Mouse (Mus musculus) myocyte (in vitro differentiated cells): Measurements from ENCODE around the gene Cpsf4l. TPM values are rescaled to one million over a fixed set of nuclear protein-coding genes. Genes with fewer than 3 reads are reported as not detected.

Experiments
- H3K27me3 ChIP-seq: one replicate; pipeline ENCODE4 v1.6.1; 2011; ENCODE audit not compliant: control insufficient read depth, insufficient read depth, insufficient read length
- H3K36me3 ChIP-seq: one replicate; pipeline ENCODE4 v1.6.1; 2011; ENCODE audit not compliant: control insufficient read depth, insufficient read depth
- H3K4me2 ChIP-seq: one replicate; pipeline ENCODE4 v1.6.1; 2011; ENCODE audit warnings: low read depth, control low read depth
- H3K4me3 ChIP-seq: one replicate; pipeline ENCODE4 v1.5.1; 2011; ENCODE audit warnings: mild to moderate bottlenecking, control low read depth, moderate library complexity
- H3K79me2 ChIP-seq: one replicate; pipeline ENCODE4 v1.6.1; 2011; ENCODE audit not compliant: control insufficient read depth, insufficient read depth
- H3ac ChIP-seq: one replicate; pipeline ENCODE4 v1.6.1; 2011; ENCODE audit not compliant: control insufficient read depth, insufficient read length
- CEBPB ChIP-seq: IDR thresholded peaks from 2 replicates; pipeline ENCODE4 v1.6.1; 2011; ENCODE audit warnings: mild to moderate bottlenecking, moderate library complexity; ENCODE audit not compliant: poor library complexity, insufficient read depth, severe bottlenecking
- E2F4 ChIP-seq: IDR thresholded peaks from one replicate; pipeline ENCODE4 v1.6.1; 2011; ENCODE audit warnings: mild to moderate bottlenecking, control low read depth, moderate library complexity; ENCODE audit not compliant: insufficient read depth
- MAX ChIP-seq: IDR thresholded peaks from one replicate; pipeline ENCODE4 v1.6.1; 2011; ENCODE audit warnings: low read depth, mild to moderate bottlenecking, control low read depth
- MYOD1 ChIP-seq, 3 experiments: IDR thresholded peaks; one replicate each; pipeline ENCODE4 v1.6.1; 2011; ENCODE audit warnings: control low read depth in 2 of 3, low read depth in 2 of 3, mild to moderate bottlenecking in 2 of 3, moderate library complexity in 1 of 3; ENCODE audit not compliant: insufficient read length in 2 of 3, control insufficient read depth in 1 of 3
- MYOG ChIP-seq, 3 experiments: IDR thresholded peaks; one replicate each; pipeline ENCODE4 v1.6.1; 2011; ENCODE audit warnings: control low read depth in 2 of 3, low read depth in 2 of 3, mild to moderate bottlenecking in 2 of 3; ENCODE audit not compliant: insufficient read length in 2 of 3, control insufficient read depth in 1 of 3, insufficient read depth in 1 of 3
- POLR2A ChIP-seq: IDR thresholded peaks from one replicate; pipeline ENCODE4 v1.6.1; 2011; ENCODE audit warnings: low read depth, mild to moderate bottlenecking, control low read depth, moderate library complexity; ENCODE audit not compliant: insufficient read length
- POLR2AphosphoS2 ChIP-seq: IDR thresholded peaks from one replicate; pipeline ENCODE4 v1.6.1; 2011; ENCODE audit warnings: low read depth, control low read depth; ENCODE audit not compliant: insufficient read length
- REST ChIP-seq: IDR thresholded peaks from one replicate; pipeline ENCODE4 v1.6.1; 2011; ENCODE audit warnings: mild to moderate bottlenecking, control low read depth, moderate library complexity; ENCODE audit not compliant: insufficient read depth, insufficient read length
- SRF ChIP-seq: IDR thresholded peaks from one replicate; pipeline ENCODE4 v1.6.1; 2011; ENCODE audit warnings: low read depth; ENCODE audit not compliant: control insufficient read depth, insufficient read length
- TCF12 ChIP-seq: IDR thresholded peaks from one replicate; pipeline ENCODE4 v1.6.1; 2011; ENCODE audit warnings: mild to moderate bottlenecking, control low read depth; ENCODE audit not compliant: poor library complexity, insufficient read depth, severe bottlenecking
- TCF3 ChIP-seq: IDR thresholded peaks from one replicate; pipeline ENCODE4 v1.6.1; 2011; ENCODE audit warnings: low read depth, control low read depth; ENCODE audit not compliant: insufficient read length
- USF1 ChIP-seq: IDR thresholded peaks from one replicate; pipeline ENCODE4 v1.6.1; 2011; ENCODE audit warnings: low read depth, mild to moderate bottlenecking, control low read depth, moderate library complexity
- polyA plus RNA-seq: library from polyadenylated mRNA; unstranded; fragments of >200 nt; fragmentation: generic; extraction: Trizol; gene quantifications from one replicate; pipeline ENCODE4 v1.2.1, GENCODE M21; 2012; ENCODE audit warnings: missing spikeins

Cpsf4l gene
- polyA plus RNA-seq, 1 experiment = 0.06 TPM

DNA sequence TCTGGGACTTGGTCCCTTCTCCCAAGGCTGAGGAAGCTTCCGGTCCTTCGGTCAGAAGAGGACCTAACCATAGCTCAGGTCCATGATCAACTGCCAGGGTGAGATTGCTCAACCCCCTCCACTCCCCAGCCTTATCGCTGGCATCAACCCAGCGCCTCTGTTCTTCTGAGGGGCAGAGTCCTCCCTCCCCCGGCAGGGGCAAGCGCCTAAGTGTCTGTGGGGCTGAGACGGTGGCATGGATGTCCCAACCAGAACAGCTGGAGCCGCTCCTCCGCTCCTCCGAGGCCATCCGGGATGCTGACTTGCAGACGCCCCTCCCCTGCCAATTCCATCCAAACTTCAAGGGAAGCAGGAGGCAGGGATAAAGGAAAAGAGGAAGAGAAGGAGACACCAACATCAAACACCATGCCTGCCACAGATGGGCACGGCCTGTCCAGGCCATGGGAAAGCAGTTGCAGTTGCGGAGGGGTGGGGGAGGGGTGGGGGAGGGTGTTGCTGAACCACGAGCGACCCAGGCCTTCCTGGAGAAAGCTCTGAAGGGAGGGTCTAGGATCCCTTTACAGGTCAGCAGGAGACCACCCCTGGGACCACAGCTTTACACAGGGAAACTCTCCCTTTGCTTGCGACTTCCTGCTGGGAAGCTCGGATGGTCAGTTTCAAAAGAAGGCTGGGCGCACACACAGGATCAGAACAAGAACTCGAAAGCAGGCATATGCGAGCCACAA, 39.1 kb upstream of the Cpsf4l start:
- peaks cover 23% of the 10 kb centered on the region for H3K79me2 ChIP-seq
- no peak overlapping the region for H3K4me2 ChIP-seq
- H3ac ChIP-seq = no peak overlapping the region
- peaks cover 3% of the 10 kb centered on the region for H3K36me3 ChIP-seq
- H3K4me3 ChIP-seq = no peak overlapping the region
- TF ChIP-seq REST = no peak
- H3K27me3 ChIP-seq = no peaks in the 10 kb centered on the region

DNA sequence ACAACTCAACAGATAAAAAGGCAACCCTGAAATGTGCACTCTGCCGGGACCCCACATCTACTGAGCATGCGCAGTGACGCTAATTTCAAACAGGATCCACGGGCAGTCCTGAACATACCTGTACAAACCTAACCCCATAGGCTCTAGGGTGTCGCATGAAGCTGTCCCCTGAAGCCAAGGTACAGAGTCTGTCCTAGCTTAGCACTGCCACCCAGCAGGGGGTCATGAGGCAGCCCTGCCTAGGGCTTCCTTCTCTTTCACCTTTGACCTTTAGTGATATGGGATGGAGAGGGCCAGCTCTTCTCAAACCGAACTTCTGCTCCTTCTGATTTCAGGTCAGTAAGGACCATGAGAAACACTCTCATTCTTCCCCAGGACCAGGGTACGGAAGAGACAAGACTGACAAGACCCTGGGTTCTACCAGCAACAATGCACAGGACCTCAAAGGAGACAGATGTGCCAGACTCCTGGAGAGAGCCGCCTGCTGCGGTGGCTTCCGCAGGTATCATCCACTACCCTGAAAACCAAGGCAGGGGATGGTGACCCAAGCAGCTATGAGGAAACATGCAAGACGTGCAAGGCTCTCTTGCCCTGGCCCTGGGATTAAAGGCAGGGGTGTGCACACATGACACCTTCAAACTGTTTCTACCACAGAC, 38.0 kb upstream of the Cpsf4l start:
- TF ChIP-seq REST (no peak), MYOD1 (IDR thresholded peaks at IDR 0.05; ENCODE audit: control insufficient read depth in 1 of 3, insufficient read length in 2 of 3, low read depth in 2 of 3) (no peak), MAX (no peak), MYOG (IDR thresholded peaks at IDR 0.05; ENCODE audit: control insufficient read depth in 1 of 3, insufficient read depth in 1 of 3, insufficient read length in 2 of 3, low read depth in 2 of 3) (no peak), POLR2AphosphoS2 (no peak)
- H3K36me3 ChIP-seq = peaks cover 3% of the 10 kb centered on the region
- H3ac ChIP-seq = no peak overlapping the region
- no peak overlapping the region for H3K4me3 ChIP-seq
- no peaks in the 10 kb centered on the region for H3K27me3 ChIP-seq
- peaks cover 23% of the 10 kb centered on the region for H3K79me2 ChIP-seq
- no peak overlapping the region for H3K4me2 ChIP-seq

DNA sequence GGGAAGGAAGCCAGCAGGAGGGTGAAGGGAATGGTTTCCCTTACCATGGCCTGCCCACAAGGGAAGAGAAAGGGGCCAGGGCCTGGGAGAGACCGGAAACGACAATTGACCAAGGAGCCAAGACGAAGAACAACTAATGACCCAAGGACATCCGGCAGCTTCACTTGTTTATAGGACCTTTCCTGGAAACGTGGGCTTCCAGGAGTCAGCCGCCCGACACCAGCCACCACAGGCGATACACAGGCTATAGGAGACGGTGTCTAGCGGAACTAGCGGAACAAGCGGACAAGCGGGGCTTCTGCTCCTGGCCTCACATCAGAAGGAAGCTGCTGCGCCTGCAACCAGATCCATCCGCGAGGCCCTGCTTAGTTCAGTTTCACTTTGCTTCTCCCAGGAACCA, 37.2 kb upstream of the Cpsf4l start:
- TF ChIP-seq E2F4 (no peak), SRF (no peak), MYOG (IDR thresholded peaks at IDR 0.05; ENCODE audit: control insufficient read depth in 1 of 3, insufficient read depth in 1 of 3, insufficient read length in 2 of 3, low read depth in 2 of 3) (no peak), POLR2A (no peak), USF1 (no peak)
- peaks cover 23% of the 10 kb centered on the region for H3K79me2 ChIP-seq
- no peak overlapping the region for H3K4me3 ChIP-seq
- no peak overlapping the region for H3K4me2 ChIP-seq
- H3K27me3 ChIP-seq = no peaks in the 10 kb centered on the region
- no peak overlapping the region for H3ac ChIP-seq
- peaks cover 3% of the 10 kb centered on the region for H3K36me3 ChIP-seq

DNA sequence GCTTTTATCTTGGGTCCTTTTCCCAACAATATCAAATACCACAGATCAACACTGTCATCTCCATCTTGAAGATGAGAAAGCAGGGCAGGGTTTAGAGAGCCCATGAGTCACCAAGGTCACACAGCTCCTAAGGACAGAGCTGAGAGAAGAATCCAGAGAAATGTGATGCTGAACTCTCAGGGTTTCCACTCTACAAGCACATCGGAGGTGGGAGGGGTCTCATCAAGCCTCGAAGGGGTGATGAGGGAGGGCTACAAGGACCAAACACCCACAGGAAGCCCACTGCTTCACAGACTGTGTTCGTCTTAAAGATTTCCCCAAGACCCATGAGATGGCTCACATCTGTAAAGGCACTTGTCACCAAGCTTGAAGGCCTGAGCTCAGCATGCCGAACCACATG, 36.1 kb upstream of the Cpsf4l start:
- Histone ChIP-seq H3K4me3 (no peak overlapping the region), H3ac (no peak overlapping the region), H3K27me3 (no peaks in the 10 kb centered on the region), H3K4me2 (no peak overlapping the region), H3K79me2 (peaks cover 23% of the 10 kb centered on the region), H3K36me3 (peaks cover 3% of the 10 kb centered on the region)
- TF ChIP-seq POLR2AphosphoS2 = no peak
- TF ChIP-seq CEBPB = no peak
- no peak for TF ChIP-seq TCF3
- TF ChIP-seq SRF = no peak

DNA sequence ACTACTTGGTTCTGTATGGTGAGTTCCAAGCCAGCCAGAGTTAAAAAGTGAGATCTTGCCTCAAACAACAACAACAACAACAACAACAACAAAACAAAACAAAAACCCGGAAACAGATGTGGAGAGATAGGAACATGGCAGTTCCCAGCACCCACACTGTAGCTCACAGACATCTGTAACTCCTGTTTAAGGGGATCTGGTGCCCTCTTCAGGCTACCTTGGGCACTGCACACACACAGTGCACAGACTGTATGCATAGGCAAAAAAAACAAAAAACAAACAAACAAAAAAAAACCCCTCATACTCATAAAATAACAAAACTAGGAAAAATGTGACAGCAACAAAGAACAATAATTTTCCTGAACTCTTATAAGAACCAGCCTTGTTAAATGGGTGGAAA, 33.2 kb upstream of the Cpsf4l start:
- TF ChIP-seq TCF3 (no peak), REST (no peak), MAX (no peak), E2F4 (no peak), POLR2A (no peak), TCF12 (no peak), SRF (no peak)
- Histone ChIP-seq H3K27me3 (no peaks in the 10 kb centered on the region), H3K79me2 (peaks cover 12% of the 10 kb centered on the region), H3ac (no peak overlapping the region), H3K4me3 (no peak overlapping the region), H3K36me3 (peaks cover 3% of the 10 kb centered on the region), H3K4me2 (no peak overlapping the region)

DNA sequence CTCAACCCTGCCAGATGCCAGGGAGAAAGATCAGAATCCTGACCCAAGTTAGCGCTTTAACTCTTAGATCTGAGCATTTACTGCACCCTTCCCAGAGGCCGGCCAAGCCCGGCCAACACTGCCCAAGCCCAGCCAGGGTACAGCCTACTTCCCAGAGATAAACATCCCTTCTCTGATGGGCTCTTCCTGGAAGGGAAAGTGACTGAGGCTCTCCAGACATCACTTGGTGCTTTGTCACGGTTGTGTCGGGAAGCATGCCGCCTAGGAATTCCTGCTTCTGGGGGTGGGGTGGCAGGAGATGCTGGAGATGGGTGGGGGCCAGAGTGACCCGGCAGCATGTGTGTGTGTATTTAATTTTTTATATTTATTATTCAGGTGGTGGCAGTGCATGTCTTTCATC, 30.3 kb upstream of the Cpsf4l start:
- TF ChIP-seq POLR2A (no peak), TCF3 (no peak), POLR2AphosphoS2 (no peak), USF1 (no peak), SRF (no peak), MYOD1 (IDR thresholded peaks at IDR 0.05; ENCODE audit: control insufficient read depth in 1 of 3, insufficient read length in 2 of 3, low read depth in 2 of 3) (no peak), E2F4 (no peak)
- H3K27me3 ChIP-seq = no peaks in the 10 kb centered on the region
- peaks cover 8% of the 10 kb centered on the region for H3K79me2 ChIP-seq
- no peak overlapping the region for H3K4me2 ChIP-seq
- no peak overlapping the region for H3ac ChIP-seq
- no peaks in the 10 kb centered on the region for H3K36me3 ChIP-seq
- H3K4me3 ChIP-seq = no peak overlapping the region
